In the genomic region with DNA sequence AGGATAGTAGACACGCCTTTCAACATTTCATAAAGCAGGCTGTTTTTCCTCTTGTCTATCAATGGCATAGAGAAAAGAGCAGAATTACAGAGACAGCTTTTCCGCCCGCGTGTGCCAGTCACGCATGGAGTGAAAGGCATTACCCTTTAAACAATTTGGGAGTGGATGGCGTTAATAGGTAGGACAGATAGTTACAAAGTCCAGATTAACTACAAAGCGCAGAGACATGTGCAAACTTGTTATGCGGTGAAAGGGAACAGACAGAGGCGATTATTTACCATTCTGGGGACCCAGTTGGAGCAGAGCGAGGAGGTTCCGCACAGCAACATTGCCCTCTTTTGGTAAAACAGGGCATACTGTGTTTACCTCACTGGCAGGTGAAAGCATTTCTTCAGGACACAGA, we compare ENCODE assay signal across 8 mouse cellular contexts.
DNase-seq lines count a peak whose midpoint lies in the region; ATAC-seq and TF ChIP-seq lines count a peak whose summit lies in the region.

No protein-coding gene starts in this region.

- no peaks in the 10 kb centered on the region for H3K79me2 ChIP-seq in liver, adult 2 months (ENCODE audit: control insufficient read depth, insufficient read depth, low read length)

- H3K9me3 ChIP-seq in heart, embryonic 15.5 days (replicated peaks) = no peaks in the 10 kb centered on the region
- H3K9me3 ChIP-seq in neural tube, embryonic 11.5 days (ENCODE audit: control insufficient read depth, low read length) = no peaks in the 10 kb centered on the region

- DNase-seq in heart, adult 8-10 months (ENCODE audit: low spot score) = peak; percentile 0
- DNase-seq in heart, adult 9 months (ENCODE audit: low spot score in 2 of 2) = no peak
- DNase-seq in embryo, embryonic 10.5 days (ENCODE audit: low spot score) = peak; percentile 82
- DNase-seq in kidney, postnatal 14 days = peak; percentile 39
- DNase-seq in liver, adult 2 months (ENCODE audit: extremely low read depth, low read depth, low spot score) = peak; percentile 11
- peak; percentile 66 for DNase-seq in neural tube, embryonic 11.5 days (ENCODE audit: low spot score)
- DNase-seq in spleen, adult 12 weeks (ENCODE audit: low spot score) = no peak

- TF ChIP-seq CTCF in liver, adult 2 months (IDR thresholded peaks at IDR 0.05; ENCODE audit: low read depth, low read length) = 0 out of 2 replicates have a peak, but pooled peaks have one; percentile 7

- peak overlapping the region; percentile 62 for H3K4me2 ChIP-seq in heart, embryonic 15.5 days
- peak overlapping the region; percentile 27 for H3K4me2 ChIP-seq in neural tube, embryonic 11.5 days (ENCODE audit: low read depth)

- H3K36me3 ChIP-seq in heart, embryonic 15.5 days = no peaks in the 10 kb centered on the region
- no peaks in the 10 kb centered on the region for H3K36me3 ChIP-seq in liver, adult 2 months (ENCODE audit: control insufficient read depth, insufficient read depth, low read length)
- no peaks in the 10 kb centered on the region for H3K36me3 ChIP-seq in neural tube, embryonic 11.5 days (ENCODE audit: control insufficient read depth, insufficient read depth, low read length)

- no peak overlapping the region for H3K27ac ChIP-seq in heart, embryonic 15.5 days
- H3K27ac ChIP-seq in liver, adult 2 months (replicated peaks; ENCODE audit: insufficient read depth, low read depth, low read length) = no peak overlapping the region
- H3K27ac ChIP-seq in neural tube, embryonic 11.5 days (ENCODE audit: low read depth, low read length) = no peak overlapping the region

- peak overlapping the region; percentile 44 for H3K4me3 ChIP-seq in heart, embryonic 15.5 days
- no peak overlapping the region for H3K4me3 ChIP-seq in liver, adult 2 months (ENCODE audit: insufficient read depth, low read depth, low read length)
- peak overlapping the region; percentile 3 for H3K4me3 ChIP-seq in neural tube, embryonic 11.5 days (ENCODE audit: low read depth, low read length)

- H3K27me3 ChIP-seq in heart, embryonic 15.5 days = no peaks in the 10 kb centered on the region
- H3K27me3 ChIP-seq in liver, adult 2 months (ENCODE audit: control insufficient read depth, insufficient read depth, low read length) = peaks cover 2% of the 10 kb centered on the region; the same call in 1 of the 2 replicates
- no peaks in the 10 kb centered on the region for H3K27me3 ChIP-seq in neural tube, embryonic 11.5 days (ENCODE audit: control insufficient read depth, insufficient read depth, low read length)

- peak overlapping the region; percentile 25; the same call in 1 of the 2 replicates for H3K9ac ChIP-seq in heart, embryonic 15.5 days
- no peak overlapping the region for H3K9ac ChIP-seq in liver, adult 2 months (ENCODE audit: low read depth, low read length)
- no peak overlapping the region for H3K9ac ChIP-seq in neural tube, embryonic 11.5 days (ENCODE audit: low read length)

- peaks cover 2% of the 10 kb centered on the region; the same call in 1 of the 2 replicates for H3K4me1 ChIP-seq in heart, embryonic 15.5 days (replicated peaks)
- no peaks in the 10 kb centered on the region for H3K4me1 ChIP-seq in liver, adult 2 months (ENCODE audit: control insufficient read depth, insufficient read depth, low read length)
- H3K4me1 ChIP-seq in neural tube, embryonic 11.5 days (ENCODE audit: control insufficient read depth, insufficient read depth, low read length) = no peaks in the 10 kb centered on the region

- 9% methylated on average over 11 of the region's 11 CpGs for WGBS in heart, embryonic 15.5 days
- WGBS in liver, adult 2 months = 9% methylated on average over 11 of the region's 11 CpGs
- WGBS in neural tube, embryonic 11.5 days = 8% methylated on average over 11 of the region's 11 CpGs

- TF ChIP-seq POLR2A in liver, adult 2 months (IDR thresholded peaks at IDR 0.05; ENCODE audit: extremely low read depth, insufficient read depth, low read length) = no peak

- no peak; the same call in 1 of the 2 replicates for ATAC-seq in heart, embryonic 15.5 days (replicated peaks; ENCODE audit: insufficient number of reproducible peaks, insufficient read depth, low FRiP score, low read depth)
- ATAC-seq in neural tube, embryonic 11.5 days (ENCODE audit: insufficient read depth, low FRiP score, low TSS enrichment) = peak; percentile 80

Comparison
In these comparisons a context has a peak if more than half of its experiments do, and no peak if none do; other contexts are left out.
1. DNase-seq: peak in heart, adult 8-10 months (single experiment), embryo, embryonic 10.5 days (single experiment), kidney, postnatal 14 days (single experiment), liver, adult 2 months (single experiment) and neural tube, embryonic 11.5 days (single experiment); none in heart, adult 9 months (0 of 2) and spleen, adult 12 weeks (single experiment).